Mouse (Mus musculus) kidney, adult 2 months (tissue): ENCODE results near the gene Tmem121.
A peak's percentile ranks its signal among the peaks of the same experiment; 100 is the strongest.

Experiments used
- CTCF ChIP-seq: fragments of 200-500 bp; conservative IDR thresholded peaks from 2 replicates; pipeline ENCODE4 v1.5.1; 2011; ENCODE audit warnings: low read depth, mild to moderate bottlenecking, control low read depth, low read length, moderate library complexity, mixed read lengths; ENCODE audit not compliant: insufficient read depth, insufficient read length
- POLR2A ChIP-seq: fragments of 200-500 bp; IDR thresholded peaks from one replicate; pipeline ENCODE4 v1.6.1; 2011; ENCODE audit warnings: low read depth, low read length, control low read depth

GRCm38 (mm10) chr12:113220447-113220846 lies 34.7 kb downstream of the Tmem121 start:
- TF ChIP-seq POLR2A (no peak), CTCF (peak; percentile 79)
